In genomic region chr16:76160879-76161278, GRCm38 (mm10) we compare ENCODE assay signal across 24 mouse cellular contexts.
"Had no signal": no experiment of that assay in that cellular context is flagged by ENCODE, and none has a peak within 500 bp of the region (broad histone marks: within the 10 kb centered on the region; RNA-seq: fewer than 3 reads in every experiment).

No protein-coding gene starts in this region.

- H3K4me2 ChIP-seq: heart, embryonic 13.5 days; heart, embryonic 15.5 days; hindbrain, embryonic 13.5 days; hindbrain, embryonic 15.5 days; intestine, embryonic 15.5 days; limb, embryonic 12.5 days had no signal

- H3K4me1 ChIP-seq: heart, embryonic 10.5 days; heart, embryonic 13.5 days; heart, embryonic 15.5 days; hindbrain, embryonic 13.5 days; hindbrain, embryonic 15.5 days; intestine, embryonic 15.5 days; limb, embryonic 10.5 days; limb, embryonic 12.5 days had no signal

- H3K27ac ChIP-seq: gastrocnemius, adult 2 months; heart, embryonic 10.5 days; heart, embryonic 13.5 days; heart, embryonic 15.5 days; hindbrain, embryonic 13.5 days; hindbrain, embryonic 15.5 days; intestine, embryonic 15.5 days; layer of hippocampus, adult 2 months; left cerebral cortex, adult 2 months; limb, embryonic 10.5 days; limb, embryonic 12.5 days had no signal

- H3K9ac ChIP-seq: heart, embryonic 13.5 days; heart, embryonic 15.5 days; hindbrain, embryonic 13.5 days; hindbrain, embryonic 15.5 days; intestine, embryonic 15.5 days; limb, embryonic 12.5 days had no signal

- H3K36me3 ChIP-seq: heart, embryonic 10.5 days; heart, embryonic 13.5 days; heart, embryonic 15.5 days; hindbrain, embryonic 13.5 days; hindbrain, embryonic 15.5 days; intestine, embryonic 15.5 days; limb, embryonic 10.5 days; limb, embryonic 12.5 days had no signal

- H3K9me3 ChIP-seq: heart, embryonic 10.5 days; heart, embryonic 13.5 days; heart, embryonic 15.5 days; hindbrain, embryonic 13.5 days; hindbrain, embryonic 15.5 days; intestine, embryonic 15.5 days; limb, embryonic 10.5 days; limb, embryonic 12.5 days had no signal

- DNase-seq: gastrocnemius, adult 2 months; gastrocnemius, postnatal 10 days; gastrocnemius, postnatal 25 days; heart, adult 18-20 months; heart, postnatal 14 days; heart, postnatal 36 days; kidney, adult 18-20 months; kidney, adult 8-10 months; kidney, postnatal 10 days; kidney, postnatal 25 days; kidney, postnatal 4 days; liver had no signal

- H3K27me3 ChIP-seq: heart, embryonic 13.5 days; heart, embryonic 15.5 days; hindbrain, embryonic 13.5 days; hindbrain, embryonic 15.5 days; intestine, embryonic 15.5 days; limb, embryonic 12.5 days had no signal

- ATAC-seq: inflammation-experienced regulatory T-cells, adult 6 months; intestine, embryonic 15.5 days; intestine, postnatal 0 days had no signal

- H3K4me3 ChIP-seq: gastrocnemius, adult 2 months; heart, embryonic 10.5 days; heart, embryonic 13.5 days; heart, embryonic 15.5 days; hindbrain, embryonic 13.5 days; hindbrain, embryonic 15.5 days; intestine, embryonic 15.5 days; layer of hippocampus, adult 2 months; left cerebral cortex, adult 2 months; limb, embryonic 10.5 days; limb, embryonic 12.5 days had no signal
